Mouse (Mus musculus) hindbrain, embryonic 13.5 days (tissue): Measurements from ENCODE around the gene Gm14190. TPM values are rescaled to one million over a fixed set of nuclear protein-coding genes. Genes with fewer than 3 reads are reported as not detected.
"Not testable (repeated sequence)": the region's sequence is repeated elsewhere in the genome, so short reads cannot be mapped to it uniquely, and the experiment has no call there.

ENCODE experiments used
- ATAC-seq: fragments of 200-750 bp; cut with Nextera tagmentation; 2 replicates; pipeline ENCODE4 v1.8.0; 2017; ENCODE audit warnings: moderate TSS enrichment; ENCODE audit not compliant: low FRiP score
- H3K27ac ChIP-seq: fragments of 300-500 bp; sonication (generic); 2 replicates; pipeline ENCODE4 v1.5.1; 2015; ENCODE audit warnings: inconsistent platforms, mild to moderate bottlenecking, moderate library complexity
- H3K27me3 ChIP-seq: fragments of 300-500 bp; sonication (generic); 2 replicates; pipeline ENCODE4 v1.6.1; 2015; ENCODE audit warnings: mild to moderate bottlenecking, inconsistent platforms
- H3K36me3 ChIP-seq: fragments of 300-500 bp; sonication (generic); 2 replicates; pipeline ENCODE4 v1.6.1; 2015; ENCODE audit warnings: mild to moderate bottlenecking, inconsistent platforms
- H3K4me1 ChIP-seq: fragments of 300-500 bp; sonication (generic); replicated peaks from 2 replicates; pipeline ENCODE4 v1.6.1; 2015; ENCODE audit warnings: inconsistent platforms
- H3K4me2 ChIP-seq: fragments of 300-500 bp; sonication (generic); 2 replicates; pipeline ENCODE4 v1.6.1; 2015; ENCODE audit warnings: inconsistent platforms, mild to moderate bottlenecking, moderate library complexity
- H3K4me3 ChIP-seq: fragments of 300-500 bp; sonication (generic); 2 replicates; pipeline ENCODE4 v1.5.1; 2015; ENCODE audit warnings: mild to moderate bottlenecking, inconsistent platforms
- H3K9ac ChIP-seq: fragments of 300-500 bp; sonication (generic); 2 replicates; pipeline ENCODE4 v1.6.1; 2015; ENCODE audit warnings: mild to moderate bottlenecking, inconsistent platforms
- H3K9me3 ChIP-seq: fragments of 300-500 bp; sonication (generic); 2 replicates; pipeline ENCODE4 v1.6.1; 2016; ENCODE audit warnings: inconsistent platforms
- WGBS: fragments of 180-500 bp; shearing (Covaris S2); methylation state at CpG from one replicate; pipeline ENCODE4 v1.1.7; 2015; 5-methylcytosine and 5-hydroxymethylcytosine counted together
- polyA plus RNA-seq: library from polyadenylated mRNA; unstranded; fragments of >200 nt; fragmentation: Nextera tagmentation; extraction: Ambion mirVana; gene quantifications from 2 replicates; pipeline ENCODE4 v1.2.1, GENCODE M21; 2015

The Gm14190 gene
- polyA plus RNA-seq, 1 experiment from 2014 or later: not detected

DNA sequence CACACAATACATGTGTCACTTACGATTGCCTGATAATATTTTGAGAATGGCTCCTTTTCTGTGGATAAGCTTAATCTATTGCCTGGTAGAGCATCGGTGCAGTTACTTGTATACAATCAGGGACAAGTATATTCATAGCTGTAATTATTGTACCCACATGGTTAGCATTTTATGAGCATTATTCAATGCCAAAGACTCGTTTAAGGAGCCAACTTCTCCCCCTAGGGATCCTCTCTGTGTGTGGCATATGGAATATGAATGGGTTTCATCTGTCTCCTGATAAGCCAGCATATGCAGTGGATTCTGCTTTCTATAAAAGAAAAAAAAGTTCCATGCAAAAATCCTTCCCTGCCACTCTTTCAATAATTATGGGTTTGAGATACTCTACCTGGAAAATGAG, 46.2 kb downstream of the Gm14190 start:
- 66% methylated on average over 3 of the region's 3 CpGs for WGBS
- Histone ChIP-seq H3K9me3 (no peaks in the 10 kb centered on the region), H3K4me1 (no peaks in the 10 kb centered on the region), H3K4me3 (no peak overlapping the region), H3K27ac (no peak overlapping the region), H3K4me2 (no peak overlapping the region), H3K9ac (no peak overlapping the region), H3K27me3 (no peaks in the 10 kb centered on the region), H3K36me3 (no peaks in the 10 kb centered on the region)
- no peak for ATAC-seq

DNA sequence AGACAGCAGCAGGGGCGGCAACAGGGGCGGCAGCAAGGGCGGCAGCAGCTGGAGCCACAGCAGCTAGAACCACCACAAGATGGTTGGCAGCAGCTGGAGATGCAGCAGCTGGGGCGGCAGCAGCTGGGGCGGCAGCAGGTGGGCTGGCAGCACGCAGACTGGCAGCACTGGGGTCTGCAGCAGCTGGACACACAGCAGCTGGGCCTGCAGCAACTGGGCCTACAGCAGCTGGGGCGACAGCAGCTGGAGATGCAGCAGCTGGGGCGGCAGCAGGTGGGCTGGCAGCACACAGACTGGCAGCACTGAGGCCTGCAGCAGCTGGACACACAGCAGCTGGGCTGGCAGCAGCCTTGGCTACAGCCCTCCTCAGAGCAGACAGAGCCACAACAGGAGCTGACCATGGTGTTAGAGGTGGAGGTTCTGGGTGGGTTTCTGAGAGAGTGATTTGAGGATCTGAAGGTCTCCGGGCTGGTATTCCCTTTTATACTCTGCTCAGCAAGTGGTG, 46.9 kb downstream of the Gm14190 start, which contains the start of gene Krtap4-7:
TSS of gene Krtap4-7 (minus strand) at position 455 of the 505 bp plus-strand sequence.
- not testable (repeated sequence) for ATAC-seq, H3K4me1 ChIP-seq, H3K4me2 ChIP-seq, H3K9me3 ChIP-seq, H3K27ac ChIP-seq, H3K9ac ChIP-seq, H3K4me3 ChIP-seq, H3K36me3 ChIP-seq, H3K27me3 ChIP-seq
- WGBS: 87% methylated on average over 9 of the region's 9 CpGs

DNA sequence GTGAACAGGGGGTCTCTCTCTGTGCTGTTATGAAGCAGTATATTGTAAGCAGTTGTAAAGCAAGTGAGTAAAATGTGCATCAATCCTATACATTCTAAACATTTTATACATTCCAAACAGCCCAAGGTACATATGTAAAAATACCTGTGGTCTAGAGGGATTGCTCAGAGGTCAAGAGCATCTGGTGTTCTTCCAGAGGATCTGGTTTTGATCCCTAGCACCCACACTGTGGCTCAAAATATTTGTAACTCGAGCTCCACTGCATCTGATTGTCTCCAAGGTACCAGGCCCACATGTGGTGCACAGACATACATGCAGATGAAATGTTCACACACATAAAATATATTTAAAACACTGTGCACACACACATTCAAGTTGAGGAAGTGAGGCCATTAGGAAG, 49.6 kb downstream of the Gm14190 start:
- H3K27ac ChIP-seq: no peak overlapping the region
- no peaks in the 10 kb centered on the region for H3K27me3 ChIP-seq
- H3K36me3 ChIP-seq: no peaks in the 10 kb centered on the region
- ATAC-seq: no peak
- H3K9me3 ChIP-seq: no peaks in the 10 kb centered on the region
- WGBS: 63% methylated on average over 1 of the region's 1 CpGs
- no peak overlapping the region for H3K4me2 ChIP-seq
- no peak overlapping the region for H3K9ac ChIP-seq
- no peaks in the 10 kb centered on the region for H3K4me1 ChIP-seq
- H3K4me3 ChIP-seq: no peak overlapping the region

Other genes starting within 250 kb of the Gm14190 start
- gene Krt23, start 197.6 kb downstream of the Gm14190 start, polyA plus RNA-seq: 0.10 and 0.17 TPM in 2 replicates
- gene Krt39, start 169.4 kb downstream of the Gm14190 start, polyA plus RNA-seq: not detected in 2 replicates
- not detected in 2 replicates for gene Krt40, start 147.6 kb downstream of the Gm14190 start, polyA plus RNA-seq
- not detected in 2 replicates for gene Krtap3-3, start 139.9 kb downstream of the Gm14190 start, polyA plus RNA-seq
- gene Krtap3-2, start 133.9 kb downstream of the Gm14190 start, polyA plus RNA-seq: not detected in 2 replicates
- gene Gm11939, start 131.3 kb downstream of the Gm14190 start, polyA plus RNA-seq: not detected in 2 replicates
- not detected in 2 replicates for gene Krtap3-1, start 124.1 kb downstream of the Gm14190 start, polyA plus RNA-seq
- gene Krtap1-5, start 109.7 kb downstream of the Gm14190 start, polyA plus RNA-seq: not detected in 2 replicates
- not detected in 2 replicates for gene Krtap1-4, start 107.1 kb downstream of the Gm14190 start, polyA plus RNA-seq
- not detected in 2 replicates for gene Krtap1-3, start 99.4 kb downstream of the Gm14190 start, polyA plus RNA-seq
- gene Krtap9-3, start 92.6 kb downstream of the Gm14190 start, polyA plus RNA-seq: not detected in 2 replicates
- gene Gm11938, start 87.4 kb downstream of the Gm14190 start, polyA plus RNA-seq: not detected in 2 replicates
- gene Gm11937, start 80.6 kb downstream of the Gm14190 start, polyA plus RNA-seq: not detected in 2 replicates
- not detected in 2 replicates for gene Krtap2-4, start 75.9 kb downstream of the Gm14190 start, polyA plus RNA-seq
- gene Gm11562, start 70.3 kb downstream of the Gm14190 start, polyA plus RNA-seq: not detected in 2 replicates
- gene Krtap4-1, start 62.5 kb downstream of the Gm14190 start, polyA plus RNA-seq: not detected in 2 replicates
- not detected in 2 replicates for gene Krtap4-2, start 55.7 kb downstream of the Gm14190 start, polyA plus RNA-seq
- gene Krtap4-7, start 46.7 kb downstream of the Gm14190 start, polyA plus RNA-seq: not detected in 2 replicates
- not detected in 2 replicates for gene Gm11555, start 40.5 kb downstream of the Gm14190 start, polyA plus RNA-seq
- not detected in 2 replicates for gene Gm11563, start 31.8 kb downstream of the Gm14190 start, polyA plus RNA-seq
- not detected in 2 replicates for gene Krtap4-6, start 24.8 kb downstream of the Gm14190 start, polyA plus RNA-seq
- gene Gm14180, start 43.5 kb upstream of the Gm14190 start, polyA plus RNA-seq: not detected in 2 replicates
- not detected in 2 replicates for gene Gm11595, start 82.2 kb upstream of the Gm14190 start, polyA plus RNA-seq
- gene Krtap4-8, start 90.0 kb upstream of the Gm14190 start, polyA plus RNA-seq: not detected in 2 replicates
- not detected in 2 replicates for gene Krtap4-9, start 94.5 kb upstream of the Gm14190 start, polyA plus RNA-seq
- gene Gm11596, start 102.7 kb upstream of the Gm14190 start, polyA plus RNA-seq: not detected in 2 replicates
- not detected in 2 replicates for gene Gm11569, start 108.2 kb upstream of the Gm14190 start, polyA plus RNA-seq
- not detected in 2 replicates for gene Gm11554, start 113.7 kb upstream of the Gm14190 start, polyA plus RNA-seq
- gene Krtap4-13, start 119.2 kb upstream of the Gm14190 start, polyA plus RNA-seq: not detected in 2 replicates
- gene Gm11564, start 124.9 kb upstream of the Gm14190 start, polyA plus RNA-seq: not detected in 2 replicates
- not detected in 2 replicates for gene 2300003K06Rik, start 147.3 kb upstream of the Gm14190 start, polyA plus RNA-seq
- not detected in 2 replicates for gene Krtap4-16, start 160.9 kb upstream of the Gm14190 start, polyA plus RNA-seq
- not detected in 2 replicates for gene Gm11568, start 167.2 kb upstream of the Gm14190 start, polyA plus RNA-seq
- not detected in 2 replicates for gene Gm11559, start 173.7 kb upstream of the Gm14190 start, polyA plus RNA-seq
- not detected in 2 replicates for gene Krtap9-1, start 182.6 kb upstream of the Gm14190 start, polyA plus RNA-seq
- gene Gm11567, start 188.4 kb upstream of the Gm14190 start, polyA plus RNA-seq: not detected in 2 replicates
- not detected in 2 replicates for gene Krtap31-1, start 217.2 kb upstream of the Gm14190 start, polyA plus RNA-seq
- not detected in 2 replicates for gene Gm11565, start 224.0 kb upstream of the Gm14190 start, polyA plus RNA-seq
- gene Krtap31-2, start 245.6 kb upstream of the Gm14190 start, polyA plus RNA-seq: not detected in 2 replicates